Mouse (Mus musculus) thymus, adult 18-20 months (tissue): ENCODE measurements around the gene Fhit.

ENCODE experiments used
- DNase-seq, 2 experiments: peaks; one replicate each; pipeline ENCODE4 v3.0.0; 2022; ENCODE audit warnings: mixed read lengths in 2 of 2

Gene Fhit

GRCm38 (mm10) chr14:10485798-10486197, 676.0 kb downstream of the Fhit start:
- DNase-seq = no peak

- no peak for DNase-seq
These were observed 678.8 kb downstream of the Fhit start for GRCm38 (mm10) chr14:10482851-10483613.

- no peak for DNase-seq
These were observed 680.5 kb downstream of the Fhit start for GRCm38 (mm10) chr14:10481370-10481769.

GRCm38 (mm10) chr14:10480681-10481080, 681.2 kb downstream of the Fhit start:
- no peak for DNase-seq

- DNase-seq = peak; percentile 73 to 85
These were observed 708.6 kb downstream of the Fhit start for GRCm38 (mm10) chr14:10453001-10453861.

GRCm38 (mm10) chr14:10452234-10452633, 709.6 kb downstream of the Fhit start:
- no peak for DNase-seq

- no peak for DNase-seq
These were observed 716.5 kb downstream of the Fhit start for GRCm38 (mm10) chr14:10445360-10445759.

- no peak for DNase-seq
These were observed 722.7 kb downstream of the Fhit start for GRCm38 (mm10) chr14:10439007-10439749.

- DNase-seq = no peak
These were observed 725.6 kb downstream of the Fhit start for GRCm38 (mm10) chr14:10436193-10436592.

GRCm38 (mm10) chr14:10432502-10432901, 729.3 kb downstream of the Fhit start:
- DNase-seq = no peak

GRCm38 (mm10) chr14:10430396-10431000, 731.3 kb downstream of the Fhit start:
- no peak for DNase-seq

- DNase-seq = no peak
These were observed 738.3 kb downstream of the Fhit start for GRCm38 (mm10) chr14:10423499-10423898.

- DNase-seq = no peak
These were observed 739.6 kb downstream of the Fhit start for GRCm38 (mm10) chr14:10422261-10422660.

- DNase-seq = no peak
These were observed 746.8 kb downstream of the Fhit start for GRCm38 (mm10) chr14:10415068-10415467.

- no peak for DNase-seq
These were observed 752.4 kb downstream of the Fhit start for GRCm38 (mm10) chr14:10409306-10409962.

GRCm38 (mm10) chr14:10405346-10405745, 756.5 kb downstream of the Fhit start:
- no peak for DNase-seq

GRCm38 (mm10) chr14:10367783-10368680, 793.8 kb downstream of the Fhit start:
- no peak for DNase-seq

GRCm38 (mm10) chr14:10366808-10367207, 795.0 kb downstream of the Fhit start:
- no peak for DNase-seq

GRCm38 (mm10) chr14:10364281-10364680, 797.6 kb downstream of the Fhit start:
- no peak for DNase-seq

- DNase-seq = no peak
These were observed 798.5 kb downstream of the Fhit start for GRCm38 (mm10) chr14:10363306-10363705.

- no peak for DNase-seq
These were observed 815.9 kb downstream of the Fhit start for GRCm38 (mm10) chr14:10345905-10346304.
